Mouse (Mus musculus) forebrain, postnatal 0 days (tissue): Measurements from ENCODE around the gene Prpsap1. TPM values are rescaled to one million over a fixed set of nuclear protein-coding genes. Genes with fewer than 3 reads are reported as not detected.

ENCODE experiments used
- ATAC-seq: fragments of 200-750 bp; cut with Nextera tagmentation; 2 replicates; pipeline ENCODE4 v1.8.0; 2017; ENCODE audit warnings: mild to moderate bottlenecking, moderate library complexity
- DNase-seq: peaks from one replicate; pipeline ENCODE4 v3.0.0-alpha.2; 2015
- H3K27ac ChIP-seq: fragments of 300-500 bp; sonication (generic); 2 replicates; pipeline ENCODE4 v1.5.1; 2014; ENCODE audit warnings: low read depth, mild to moderate bottlenecking, antibody characterized with exemption, low read length, moderate library complexity, mixed read lengths
- H3K27me3 ChIP-seq: fragments of 300-500 bp; sonication (generic); 2 replicates; pipeline ENCODE4 v1.6.1; 2014; ENCODE audit warnings: mild to moderate bottlenecking, low read length, mixed read lengths; ENCODE audit not compliant: insufficient read depth
- H3K36me3 ChIP-seq: fragments of 300-500 bp; sonication (generic); 2 replicates; pipeline ENCODE4 v1.6.1; 2014; ENCODE audit warnings: mild to moderate bottlenecking, moderate library complexity; ENCODE audit not compliant: insufficient read depth
- H3K4me1 ChIP-seq: fragments of 300-500 bp; sonication (generic); 2 replicates; pipeline ENCODE4 v1.6.1; 2014; ENCODE audit warnings: antibody characterized with exemption; ENCODE audit not compliant: insufficient read depth
- H3K4me2 ChIP-seq: fragments of 300-500 bp; sonication (generic); 2 replicates; pipeline ENCODE4 v1.6.1; 2014; ENCODE audit warnings: low read depth, mild to moderate bottlenecking, moderate library complexity
- H3K4me3 ChIP-seq: fragments of 300-500 bp; sonication (generic); 2 replicates; pipeline ENCODE4 v1.5.1; 2014; ENCODE audit warnings: low read depth, low read length, mixed read lengths
- H3K9ac ChIP-seq: fragments of 300-500 bp; sonication (generic); 2 replicates; pipeline ENCODE4 v1.6.1; 2014; ENCODE audit warnings: mild to moderate bottlenecking
- H3K9me3 ChIP-seq: fragments of 300-500 bp; sonication (generic); 2 replicates; pipeline ENCODE4 v1.6.1; 2016; ENCODE audit warnings: low read length
- CTCF ChIP-seq: sonication (generic); IDR thresholded peaks from 2 replicates; pipeline ENCODE4 v1.5.1; 2016; ENCODE audit warnings: antibody characterized with exemption, control low read depth, low read depth
- WGBS: fragments of 180-500 bp; shearing (Covaris S2); extraction: QIAGEN DNeasy Blood & Tissue Kit; methylation state at CpG from one replicate; pipeline ENCODE4 v1.1.7; 2014; 5-methylcytosine and 5-hydroxymethylcytosine counted together
- polyA plus RNA-seq: library from polyadenylated mRNA; unstranded; fragments of >200 nt; fragmentation: Nextera tagmentation; extraction: Ambion mirVana; gene quantifications from 2 replicates; pipeline ENCODE4 v1.2.1, GENCODE M21; 2015
- total RNA-seq: library from RNA; depleted of rRNA; stranded (reverse); fragments of >200 nt; gene quantifications from 2 replicates; pipeline ENCODE4 v1.2.3, GENCODE M21; 2014

The Prpsap1 gene
- total and polyA plus RNA-seq, 2 experiments from 2014 or later: 96.0 to 158 TPM

DNA sequence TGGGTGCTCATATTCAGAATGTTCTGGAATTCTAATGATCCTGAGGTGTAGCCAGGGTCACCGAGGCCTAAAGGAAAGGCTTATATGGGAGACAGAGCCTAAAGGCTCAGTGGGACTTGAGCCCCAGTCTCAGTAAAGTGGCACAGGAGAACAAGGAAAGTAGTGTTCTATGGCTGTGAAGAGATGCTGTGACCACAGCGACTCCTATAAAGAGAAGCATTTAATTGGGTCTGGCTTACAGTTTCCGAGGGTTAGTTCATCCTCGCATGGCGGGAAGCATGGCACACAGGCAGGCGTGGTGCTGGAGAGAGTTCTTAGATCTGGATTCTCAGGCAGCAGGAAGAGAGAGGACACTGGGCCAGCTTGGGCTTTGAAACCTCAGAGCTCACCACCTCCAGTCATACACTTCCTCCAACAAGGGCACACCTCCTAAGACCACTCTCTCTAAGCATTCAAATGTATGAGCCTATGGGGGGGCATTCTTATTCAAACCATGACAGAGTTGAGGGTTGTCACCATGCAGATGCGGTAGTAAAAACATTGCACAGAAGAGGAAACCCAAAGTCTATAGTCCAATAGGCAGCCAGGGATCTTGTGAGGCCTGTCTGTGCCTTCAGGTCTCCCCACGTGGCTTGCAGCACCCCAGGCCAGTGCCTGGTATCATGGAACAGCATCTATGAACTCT, 34.8 kb upstream of the Prpsap1 start:
- DNase-seq (no peak), ATAC-seq (no peak)
- H3K4me2 ChIP-seq: no peak overlapping the region
- no peak overlapping the region for H3K9ac ChIP-seq
- no peaks in the 10 kb centered on the region for H3K9me3 ChIP-seq
- 65% methylated on average over 8 of the region's 8 CpGs for WGBS
- peaks cover 30% of the 10 kb centered on the region for H3K27me3 ChIP-seq
- H3K36me3 ChIP-seq: no peaks in the 10 kb centered on the region
- peaks cover 13% of the 10 kb centered on the region for H3K4me1 ChIP-seq
- H3K4me3 ChIP-seq: no peak overlapping the region
- no peak overlapping the region for H3K27ac ChIP-seq
- TF ChIP-seq CTCF: no peak

- H3K36me3 ChIP-seq: no peaks in the 10 kb centered on the region
- H3K4me1 ChIP-seq: peaks cover 6% of the 10 kb centered on the region; the same call in 1 of the 2 replicates
- TF ChIP-seq CTCF: 0 out of 2 replicates have a peak, but pooled peaks have one; percentile 12
- no peak overlapping the region for H3K4me2 ChIP-seq
- no peak for DNase-seq
- H3K9me3 ChIP-seq: no peaks in the 10 kb centered on the region
- 29% methylated on average over 5 of the region's 5 CpGs for WGBS
- no peak overlapping the region for H3K4me3 ChIP-seq
- ATAC-seq: peak; percentile 23; the same call in 1 of the 2 replicates
- no peak overlapping the region for H3K27ac ChIP-seq
- no peak overlapping the region for H3K9ac ChIP-seq
- H3K27me3 ChIP-seq: no peaks in the 10 kb centered on the region
Measured at GRCm38 (mm10) chr11:116523699-116524189, 29.7 kb upstream of the Prpsap1 start.

DNA sequence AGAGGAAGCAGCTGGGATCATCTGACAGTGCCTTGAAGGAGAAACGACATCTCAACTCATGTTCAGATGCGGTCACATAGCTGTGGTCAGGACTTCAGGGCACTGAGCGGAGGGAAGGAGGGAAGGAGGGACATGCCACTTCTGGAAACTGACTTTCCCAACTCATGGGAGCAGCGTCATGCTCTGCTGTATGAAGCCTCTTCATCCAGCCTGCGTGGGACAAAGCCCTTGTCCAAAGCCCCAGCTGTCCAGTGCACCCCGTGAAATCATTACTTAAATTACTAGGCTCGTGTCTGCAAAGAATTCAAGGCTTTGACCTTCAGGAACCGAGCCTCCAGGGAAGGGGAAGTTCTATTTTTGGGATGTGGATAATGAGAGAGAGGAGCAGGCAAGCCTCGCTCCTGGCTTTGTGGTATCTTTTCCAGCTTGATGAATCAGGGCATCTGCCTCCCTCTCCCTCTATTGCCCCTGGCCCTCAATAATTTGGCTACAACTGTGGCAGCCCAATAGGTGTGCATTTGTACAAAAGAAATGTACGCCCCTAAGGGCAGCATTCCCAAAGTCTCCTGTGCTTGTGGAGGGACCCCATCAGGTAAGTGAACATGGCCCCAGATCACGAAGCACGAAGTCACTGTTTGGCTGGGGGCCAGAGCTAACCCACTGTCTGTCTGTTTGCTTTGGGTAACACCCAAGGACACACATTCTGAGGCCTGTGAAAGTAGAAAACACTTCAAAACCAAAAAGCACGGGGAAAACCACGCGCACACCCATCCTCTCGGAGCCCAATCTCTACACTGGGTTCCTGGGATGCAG, 29.1 kb upstream of the Prpsap1 start:
- Histone ChIP-seq H3K4me3 (no peak overlapping the region), H3K27me3 (no peaks in the 10 kb centered on the region), H3K9me3 (no peaks in the 10 kb centered on the region), H3K27ac (no peak overlapping the region), H3K4me2 (no peak overlapping the region), H3K4me1 (peaks cover 6% of the 10 kb centered on the region; the same call in 1 of the 2 replicates), H3K9ac (no peak overlapping the region), H3K36me3 (no peaks in the 10 kb centered on the region)
- DNase-seq (no peak), ATAC-seq (no peak)
- WGBS: 53% methylated on average over 16 of the region's 16 CpGs
- TF ChIP-seq CTCF: no peak

- Histone ChIP-seq H3K27ac (no peak overlapping the region), H3K4me3 (no peak overlapping the region), H3K9ac (no peak overlapping the region), H3K9me3 (no peaks in the 10 kb centered on the region), H3K4me1 (peaks cover 6% of the 10 kb centered on the region; the same call in 1 of the 2 replicates), H3K27me3 (no peaks in the 10 kb centered on the region), H3K36me3 (no peaks in the 10 kb centered on the region), H3K4me2 (no peak overlapping the region)
- DNase-seq (no peak), ATAC-seq (no peak)
- 73% methylated on average over 3 of the region's 3 CpGs for WGBS
- no peak for TF ChIP-seq CTCF
Measured at GRCm38 (mm10) chr11:116522046-116522445, 28.0 kb upstream of the Prpsap1 start.

- Histone ChIP-seq H3K27ac (no peak overlapping the region), H3K9me3 (no peaks in the 10 kb centered on the region), H3K4me1 (peaks cover 6% of the 10 kb centered on the region; the same call in 1 of the 2 replicates), H3K4me3 (no peak overlapping the region), H3K4me2 (no peak overlapping the region), H3K27me3 (no peaks in the 10 kb centered on the region), H3K36me3 (no peaks in the 10 kb centered on the region), H3K9ac (no peak overlapping the region)
- 68% methylated on average over 3 of the region's 3 CpGs for WGBS
- no peak for TF ChIP-seq CTCF
- DNase-seq (no peak), ATAC-seq (no peak)
Measured at GRCm38 (mm10) chr11:116521143-116521542, 27.1 kb upstream of the Prpsap1 start.

DNA sequence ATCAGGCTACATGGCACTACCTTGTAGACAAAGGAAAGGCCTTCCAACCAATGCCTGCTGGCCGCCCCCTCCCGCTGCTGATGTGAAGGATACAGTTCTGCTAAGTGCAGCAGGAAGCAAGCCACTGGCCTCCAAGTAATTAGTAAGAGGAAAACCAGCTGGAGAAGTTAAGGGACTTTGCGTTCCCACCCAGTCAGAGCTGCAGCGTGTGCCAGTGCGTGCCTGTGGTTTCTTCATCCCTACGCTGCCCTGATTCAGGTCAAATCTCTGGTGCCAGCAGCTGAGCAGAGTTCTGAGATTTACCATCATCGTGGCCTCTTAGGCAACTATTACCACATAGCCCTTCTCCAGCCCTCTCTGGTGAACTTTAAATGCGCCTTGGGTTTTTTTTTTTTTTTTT, 24.5 kb upstream of the Prpsap1 start:
- 79% methylated on average over 8 of the region's 8 CpGs for WGBS

More for the DNA sequence above, 24.5 kb upstream of the Prpsap1 start:
- no peak for TF ChIP-seq CTCF
- Histone ChIP-seq H3K9ac (no peak overlapping the region), H3K9me3 (no peaks in the 10 kb centered on the region), H3K27ac (no peak overlapping the region), H3K4me2 (no peak overlapping the region), H3K4me1 (peaks cover 6% of the 10 kb centered on the region; the same call in 1 of the 2 replicates), H3K36me3 (no peaks in the 10 kb centered on the region), H3K4me3 (no peak overlapping the region), H3K27me3 (no peaks in the 10 kb centered on the region; the same call in 1 of the 2 replicates)
- ATAC-seq (no peak), DNase-seq (no peak)
